ENCODE assay signal across 9 mouse cellular contexts in the genomic region with DNA sequence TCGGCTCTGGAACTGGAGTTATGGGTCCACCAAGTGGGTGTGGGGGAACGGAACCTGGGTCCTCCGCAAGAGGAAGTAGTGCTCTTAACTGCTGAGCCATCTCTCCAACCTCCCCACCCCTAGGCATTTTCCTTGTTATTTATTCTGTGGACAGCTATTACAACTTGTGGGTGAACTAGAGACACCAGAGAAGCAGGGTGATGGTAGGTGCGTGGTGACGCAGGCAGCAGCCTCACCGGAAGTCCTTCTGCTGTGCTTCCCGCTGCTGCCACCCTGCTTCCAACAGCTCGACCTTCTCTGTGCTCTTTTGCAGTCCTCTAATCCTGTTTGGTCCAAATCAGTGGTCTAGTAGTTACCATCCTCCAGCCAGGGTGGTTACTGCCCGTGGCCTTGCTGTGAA. TPM values are rescaled to one million over a fixed set of nuclear protein-coding genes. Genes with fewer than 3 reads are reported as not detected.
DNase-seq lines count a peak whose midpoint lies in the region; ATAC-seq and TF ChIP-seq lines count a peak whose summit lies in the region.
"Had no signal": no experiment of that assay in that cellular context is flagged by ENCODE, and none has a peak within 500 bp of the region (broad histone marks: within the 10 kb centered on the region; RNA-seq: fewer than 3 reads in every experiment).

No protein-coding gene starts in this region.

- H3K36me3 ChIP-seq in thymus, adult 2 months (ENCODE audit: control insufficient read depth, insufficient read depth, low read length): no peaks in the 10 kb centered on the region
- H3K36me3 ChIP-seq in liver, embryonic 14.5 days (replicated peaks; ENCODE audit: control insufficient read depth, insufficient read depth, low read depth): no peaks in the 10 kb centered on the region; the same call in 1 of the 2 replicates
- no peaks in the 10 kb centered on the region for H3K36me3 ChIP-seq in stomach, postnatal 0 days (ENCODE audit: control insufficient read depth, insufficient read depth, low read length)
- no peaks in the 10 kb centered on the region; the same call in 1 of the 2 replicates for H3K36me3 ChIP-seq in forebrain, postnatal 0 days (ENCODE audit: insufficient read depth)

- DNase-seq in thymus, adult 2 months: no peak
- DNase-seq in thymus, postnatal 25 days: no peak
- no peak for DNase-seq in liver, embryonic 14.5 days (ENCODE audit: low read depth in 3 of 3, low spot score in 3 of 3)
- no peak for DNase-seq in stomach, postnatal 0 days (ENCODE audit: low spot score)
- no peak for DNase-seq in forebrain, postnatal 0 days
- DNase-seq: midbrain, embryonic 14.5 days had no signal

- H3K4me3 ChIP-seq in thymus, adult 2 months (ENCODE audit: control insufficient read depth, insufficient read depth, low read length): no peak overlapping the region
- peak overlapping the region; percentile 27 for H3K4me3 ChIP-seq in bone marrow, adult 2 months (replicated peaks; ENCODE audit: control insufficient read depth, low read depth, low read length)
- H3K4me3 ChIP-seq in liver, embryonic 14.5 days (ENCODE audit: insufficient read depth in 1 of 2, low read depth in 2 of 2, low read length in 2 of 2): no peak overlapping the region
- H3K4me3 ChIP-seq in stomach, postnatal 0 days (ENCODE audit: low read depth, low read length): no peak overlapping the region
- H3K4me3 ChIP-seq in forebrain, postnatal 0 days (ENCODE audit: low read depth, low read length): no peak overlapping the region
- H3K4me3 ChIP-seq: kidney, embryonic 15.5 days had no signal

- TF ChIP-seq POLR2A in thymus, adult 2 months (IDR thresholded peaks at IDR 0.05; ENCODE audit: control insufficient read depth, extremely low read depth, insufficient read depth, low read length, poor library complexity): no peak
- no peak for TF ChIP-seq POLR2A in bone marrow, adult 2 months (IDR thresholded peaks at IDR 0.05; ENCODE audit: borderline replicate concordance, control insufficient read depth, low read depth, low read length)

- peak overlapping the region; percentile 38 for H3K4me2 ChIP-seq in liver, embryonic 14.5 days (ENCODE audit: low read depth)
- no peak overlapping the region for H3K4me2 ChIP-seq in stomach, postnatal 0 days (replicated peaks; ENCODE audit: low read depth)
- no peak overlapping the region for H3K4me2 ChIP-seq in forebrain, postnatal 0 days (ENCODE audit: low read depth)
- H3K4me2 ChIP-seq: kidney, embryonic 15.5 days had no signal

- H3K4me1 ChIP-seq in thymus, adult 2 months (replicated peaks; ENCODE audit: control insufficient read depth, insufficient read depth, low read length): peaks cover 56% of the 10 kb centered on the region
- H3K4me1 ChIP-seq in bone marrow, adult 2 months (ENCODE audit: control insufficient read depth, insufficient read depth, low read length): peaks cover 36% of the 10 kb centered on the region
- peaks cover 23 to 72% of the 10 kb centered on the region in 2 experiments for H3K4me1 ChIP-seq in liver, embryonic 14.5 days (replicated peaks; ENCODE audit: control insufficient read depth in 2 of 2, insufficient read depth in 2 of 2, low read length in 1 of 2)
- peaks cover 8% of the 10 kb centered on the region for H3K4me1 ChIP-seq in stomach, postnatal 0 days (replicated peaks; ENCODE audit: control insufficient read depth, insufficient read depth)
- peaks cover 7% of the 10 kb centered on the region for H3K4me1 ChIP-seq in forebrain, postnatal 0 days (ENCODE audit: insufficient read depth)

- H3K9ac ChIP-seq in liver, embryonic 14.5 days (replicated peaks): no peak overlapping the region
- H3K9ac ChIP-seq in stomach, postnatal 0 days (ENCODE audit: low read length): no peak overlapping the region
- H3K9ac ChIP-seq in forebrain, postnatal 0 days: no peak overlapping the region
- H3K9ac ChIP-seq: kidney, embryonic 15.5 days had no signal

- no peak for TF ChIP-seq EP300 in liver, embryonic 14.5 days (IDR thresholded peaks at IDR 0.05; ENCODE audit: low read depth)
- no peak for TF ChIP-seq EP300 in stomach, postnatal 0 days (optimal IDR thresholded peaks at IDR 0.05)

- no peaks in the 10 kb centered on the region for H3K9me3 ChIP-seq in liver, embryonic 14.5 days (ENCODE audit: control insufficient read depth, low read length)
- no peaks in the 10 kb centered on the region for H3K9me3 ChIP-seq in stomach, postnatal 0 days (ENCODE audit: control insufficient read depth, low read length)
- no peaks in the 10 kb centered on the region for H3K9me3 ChIP-seq in forebrain, postnatal 0 days (ENCODE audit: low read length)
- H3K9me3 ChIP-seq: kidney, embryonic 15.5 days had no signal

- peak overlapping the region; percentile 16; the same call in 1 of the 2 replicates for H3K27ac ChIP-seq in thymus, adult 2 months (ENCODE audit: control insufficient read depth, insufficient read depth, low read length)
- peak overlapping the region; percentile 87 for H3K27ac ChIP-seq in bone marrow, adult 2 months (ENCODE audit: control insufficient read depth, insufficient read depth, low read depth, low read length, poor library complexity)
- H3K27ac ChIP-seq in liver, embryonic 14.5 days: no peak overlapping the region
- H3K27ac ChIP-seq in stomach, postnatal 0 days (replicated peaks): peak overlapping the region; percentile 40; the same call in 1 of the 2 replicates
- no peak overlapping the region for H3K27ac ChIP-seq in forebrain, postnatal 0 days (ENCODE audit: low read depth, low read length)
- H3K27ac ChIP-seq: kidney, embryonic 15.5 days had no signal

- 19% methylated on average over 9 of the region's 9 CpGs for WGBS in thymus, adult 2 months
- WGBS in bone marrow, adult 2 months: 10% methylated on average over 9 of the region's 9 CpGs
- 40% methylated on average over 9 of the region's 9 CpGs for WGBS in liver, embryonic 14.5 days (ENCODE audit: insufficient replicate concordance)
- 86% methylated on average over 9 of the region's 9 CpGs for WGBS in stomach, postnatal 0 days
- WGBS in forebrain, postnatal 0 days: 92% methylated on average over 9 of the region's 9 CpGs

- ATAC-seq in liver, embryonic 14.5 days (ENCODE audit: insufficient read depth): no peak
- no peak for ATAC-seq in stomach, postnatal 0 days (ENCODE audit: low FRiP score, low TSS enrichment)
- no peak for ATAC-seq in erythroblast, adult 5-6 weeks (replicated peaks; ENCODE audit: low FRiP score, poor library complexity, severe bottlenecking)
- no peak for ATAC-seq in forebrain, postnatal 0 days

- H3K27me3 ChIP-seq in thymus, adult 2 months (ENCODE audit: control insufficient read depth, insufficient read depth, low read length): no peaks in the 10 kb centered on the region
- H3K27me3 ChIP-seq in liver, embryonic 14.5 days (ENCODE audit: control insufficient read depth, insufficient read depth, low read length): no peaks in the 10 kb centered on the region
- H3K27me3 ChIP-seq in stomach, postnatal 0 days (ENCODE audit: control insufficient read depth, insufficient read depth, low read length): no peaks in the 10 kb centered on the region
- H3K27me3 ChIP-seq in forebrain, postnatal 0 days (ENCODE audit: insufficient read depth, low read length): no peaks in the 10 kb centered on the region
- H3K27me3 ChIP-seq: kidney, embryonic 15.5 days had no signal

- TF ChIP-seq CTCF in thymus, adult 2 months (IDR thresholded peaks at IDR 0.05; ENCODE audit: borderline replicate concordance, control insufficient read depth, extremely low read depth, insufficient read depth, low read length, poor library complexity): no peak
- peak; percentile 14; the same call in 1 of the 2 replicates for TF ChIP-seq CTCF in bone marrow, adult 2 months (IDR thresholded peaks at IDR 0.05; ENCODE audit: control insufficient read depth, insufficient read depth, low read length)
- TF ChIP-seq CTCF in liver, embryonic 14.5 days (IDR thresholded peaks at IDR 0.05; ENCODE audit: low read depth): no peak
- TF ChIP-seq CTCF in stomach, postnatal 0 days (IDR thresholded peaks at IDR 0.05; ENCODE audit: low read depth): no peak
- TF ChIP-seq CTCF in forebrain, postnatal 0 days (IDR thresholded peaks at IDR 0.05; ENCODE audit: low read depth): no peak

RNA-seq across cellular contexts. Expression of gene Capzb, which starts 6.4 kb away (rescaled TPM):
- polyA plus RNA-seq in thymus, adult 2 months (2012; rRNA removed): 167 and 213 TPM in 2 replicates
- 104 and 160 TPM in 2 replicates for polyA plus RNA-seq in bone marrow, adult 2 months (2011; ENCODE audit: insufficient read depth, insufficient read length, low replicate concordance, missing spikeins)
- 55.4 and 63.0 TPM in 2 replicates for polyA plus RNA-seq in liver, embryonic 14.5 days (2012; rRNA removed)
- 105 and 110 TPM in 2 replicates for polyA plus RNA-seq in liver, embryonic 14.5 days (2014; fragmentation: Nextera tagmentation; extraction: Ambion mirVana)
- 341 and 344 TPM in 2 replicates for polyA plus RNA-seq in stomach, postnatal 0 days (2015; fragmentation: Nextera tagmentation; extraction: Ambion mirVana)
- 128 and 139 TPM in 2 replicates for total RNA-seq in erythroblast, adult 5-6 weeks (2015; ENCODE audit: low replicate concordance)
- 29.7 and 37.6 TPM in 2 replicates for total RNA-seq in erythroblast, adult 5-6 weeks (2017; ENCODE audit: low replicate concordance)
- 98.3 and 113 TPM in 2 replicates for total RNA-seq in forebrain, postnatal 0 days (2014; rRNA removed)
- 315 and 325 TPM in 2 replicates for polyA plus RNA-seq in forebrain, postnatal 0 days (2015; fragmentation: Nextera tagmentation; extraction: Ambion mirVana)

Comparison
In these comparisons a context has a peak if more than half of its experiments do, and no peak if none do; other contexts are left out.
1. H3K27ac ChIP-seq: peak in thymus, adult 2 months (single experiment), bone marrow, adult 2 months (single experiment) and stomach, postnatal 0 days (single experiment); none in liver, embryonic 14.5 days (single experiment) and forebrain, postnatal 0 days (single experiment).